Mouse (Mus musculus): ENCODE data around the gene Adprm.

DNA sequence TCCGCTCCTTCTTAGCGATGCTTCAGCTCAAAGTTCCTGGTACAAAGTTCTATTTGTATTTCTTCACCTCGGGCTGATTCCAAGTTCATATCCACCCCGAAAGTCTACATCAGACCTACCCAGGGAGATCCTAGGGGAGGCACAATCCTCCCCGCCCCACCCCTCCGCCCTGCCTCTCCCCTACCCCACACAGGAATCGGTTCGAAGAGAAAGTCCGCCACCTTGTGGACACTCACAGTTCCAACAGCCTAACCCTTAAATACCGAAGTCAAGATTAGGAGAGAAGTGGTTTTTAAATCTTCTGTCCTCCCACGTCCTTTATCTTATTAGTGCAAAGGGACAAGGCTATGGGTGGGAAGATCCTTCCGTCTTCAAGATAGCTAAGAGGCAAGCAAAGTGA, 31.4 kb downstream of the Adprm start:
- TF ChIP-seq CTCF (IDR thresholded peaks at IDR 0.05; ENCODE audit: borderline replicate concordance, insufficient read depth, low read length) (peak; percentile 52; the same call in 1 of the 2 replicates), POLR2A (IDR thresholded peaks at IDR 0.05; ENCODE audit: low read depth, low read length) (no peak)

Data from embryonic fibroblast, embryonic 13.5 days (primary cell).